13 mouse cellular contexts compared by ENCODE assay signal in genomic region chr6:99652341-99652740, GRCm38 (mm10). TPM values are rescaled to one million over a fixed set of nuclear protein-coding genes. Genes with fewer than 3 reads are reported as not detected.
DNase-seq lines count a peak whose midpoint lies in the region; ATAC-seq and TF ChIP-seq lines count a peak whose summit lies in the region.
"Had no signal": no experiment of that assay in that cellular context is flagged by ENCODE, and none has a peak within 500 bp of the region (broad histone marks: within the 10 kb centered on the region; RNA-seq: fewer than 3 reads in every experiment).

No protein-coding gene starts in this region.

- 67% methylated on average over 2 of the region's 2 CpGs for WGBS in lung, embryonic 14.5 days
- 76% methylated on average over 2 of the region's 2 CpGs for WGBS in midbrain, embryonic 14.5 days
- WGBS in intestine, embryonic 16.5 days = 79% methylated on average over 2 of the region's 2 CpGs

- peak; percentile 44 for TF ChIP-seq CTCF in lung, embryonic 14.5 days (IDR thresholded peaks at IDR 0.05; ENCODE audit: low read depth)

- H3K9me3 ChIP-seq in lung, embryonic 14.5 days (ENCODE audit: low read depth, low read length) = no peaks in the 10 kb centered on the region
- no peaks in the 10 kb centered on the region for H3K9me3 ChIP-seq in midbrain, embryonic 14.5 days (ENCODE audit: control insufficient read depth, low read length)
- no peaks in the 10 kb centered on the region for H3K9me3 ChIP-seq in intestine, embryonic 16.5 days (ENCODE audit: control insufficient read depth, low read length)

- no peak overlapping the region for H3K27ac ChIP-seq in lung, embryonic 14.5 days (ENCODE audit: low read depth)
- H3K27ac ChIP-seq in midbrain, embryonic 14.5 days (replicated peaks; ENCODE audit: low read depth, low read length) = no peak overlapping the region
- no peak overlapping the region for H3K27ac ChIP-seq in intestine, embryonic 16.5 days (ENCODE audit: low read length)
- H3K27ac ChIP-seq: liver, embryonic 14.5 days had no signal

- no peak overlapping the region for H3K9ac ChIP-seq in lung, embryonic 14.5 days
- H3K9ac ChIP-seq in midbrain, embryonic 14.5 days (replicated peaks; ENCODE audit: low read length) = no peak overlapping the region
- no peak overlapping the region for H3K9ac ChIP-seq in intestine, embryonic 16.5 days (ENCODE audit: low read depth, low read length)
- H3K9ac ChIP-seq: liver, embryonic 14.5 days had no signal

- no peaks in the 10 kb centered on the region for H3K36me3 ChIP-seq in lung, embryonic 14.5 days (ENCODE audit: insufficient read depth)
- no peaks in the 10 kb centered on the region for H3K36me3 ChIP-seq in midbrain, embryonic 14.5 days (ENCODE audit: control insufficient read depth, insufficient read depth, low read length)
- H3K36me3 ChIP-seq in intestine, embryonic 16.5 days (ENCODE audit: control insufficient read depth, insufficient read depth, low read length) = no peaks in the 10 kb centered on the region

- no peak overlapping the region for H3K4me2 ChIP-seq in lung, embryonic 14.5 days
- no peak overlapping the region for H3K4me2 ChIP-seq in midbrain, embryonic 14.5 days (ENCODE audit: low read length)
- no peak overlapping the region for H3K4me2 ChIP-seq in intestine, embryonic 16.5 days (ENCODE audit: low read depth, low read length)

- no peaks in the 10 kb centered on the region for H3K4me1 ChIP-seq in lung, embryonic 14.5 days (ENCODE audit: insufficient read depth)
- H3K4me1 ChIP-seq in midbrain, embryonic 14.5 days (ENCODE audit: control insufficient read depth, insufficient read depth, low read length) = peaks cover 7% of the 10 kb centered on the region; the same call in 1 of the 2 replicates
- H3K4me1 ChIP-seq in intestine, embryonic 16.5 days (ENCODE audit: control insufficient read depth, insufficient read depth, low read length) = no peaks in the 10 kb centered on the region

- ATAC-seq in frontal cortex, adult (ENCODE audit: low TSS enrichment) = peak; percentile 53; the same call in 1 of the 2 replicates
- ATAC-seq in lung, embryonic 14.5 days (ENCODE audit: insufficient read depth) = no peak; the same call in 1 of the 2 replicates
- peak; percentile 48; the same call in 1 of the 2 replicates for ATAC-seq in midbrain, embryonic 14.5 days (ENCODE audit: low FRiP score, low TSS enrichment)
- no peak for ATAC-seq in intestine, embryonic 16.5 days

- H3K27me3 ChIP-seq in lung, embryonic 14.5 days (ENCODE audit: insufficient read depth, low read length) = no peaks in the 10 kb centered on the region
- H3K27me3 ChIP-seq in midbrain, embryonic 14.5 days (ENCODE audit: control insufficient read depth, insufficient read depth, low read length) = no peaks in the 10 kb centered on the region
- no peaks in the 10 kb centered on the region for H3K27me3 ChIP-seq in intestine, embryonic 16.5 days (replicated peaks; ENCODE audit: control insufficient read depth, insufficient read depth, low read length)

- no peak overlapping the region for H3K4me3 ChIP-seq in lung, embryonic 14.5 days (ENCODE audit: low read depth, low read length)
- no peak overlapping the region for H3K4me3 ChIP-seq in midbrain, embryonic 14.5 days (replicated peaks; ENCODE audit: low read depth, low read length)
- no peak overlapping the region for H3K4me3 ChIP-seq in intestine, embryonic 16.5 days (ENCODE audit: low read length)
- H3K4me3 ChIP-seq: erythroblast, embryonic 14.5 days had no signal

- no peak for DNase-seq in frontal cortex, postnatal 10 days (ENCODE audit: low spot score in 2 of 2)
- peak; percentile 58 for DNase-seq in lung, embryonic 14.5 days
- no peak for DNase-seq in lung, postnatal 14 days
- DNase-seq in NIH3T3 (ENCODE audit: low read depth) (peak; percentile 19), adipocyte (ENCODE audit: low spot score) (no peak)
- peak; percentile 72 for DNase-seq in midbrain, embryonic 14.5 days
- DNase-seq: cerebellum, postnatal 14 days; gastrocnemius, postnatal 36 days; spleen, adult 18-20 months had no signal

RNA-seq across cellular contexts. Expression of gene Eif4e3, which starts 14.2 kb away (rescaled TPM):
- 27.4 and 27.8 TPM in 2 replicates for polyA plus RNA-seq in lung, embryonic 14.5 days (2014; fragmentation: Nextera tagmentation; extraction: Ambion mirVana)
- polyA plus RNA-seq in midbrain, embryonic 14.5 days (2014; fragmentation: Nextera tagmentation; extraction: Ambion mirVana) = 7.4 and 7.8 TPM in 2 replicates
- polyA plus RNA-seq in intestine, embryonic 16.5 days (2015; fragmentation: Nextera tagmentation; extraction: Ambion mirVana) = 9.0 and 10.1 TPM in 2 replicates
- polyA plus RNA-seq: erythroblast, embryonic 14.5 days had no signal

RNA-seq across cellular contexts. Expression of gene Gm20696, which starts 14.3 kb away (rescaled TPM):
- polyA plus RNA-seq in lung, embryonic 14.5 days (2014; fragmentation: Nextera tagmentation; extraction: Ambion mirVana) = 6.5 and 7.3 TPM in 2 replicates
- polyA plus RNA-seq in midbrain, embryonic 14.5 days (2014; fragmentation: Nextera tagmentation; extraction: Ambion mirVana) = 1.6 and 4.0 TPM in 2 replicates
- polyA plus RNA-seq in intestine, embryonic 16.5 days (2015; fragmentation: Nextera tagmentation; extraction: Ambion mirVana) = 1.7 and 2.4 TPM in 2 replicates
- polyA plus RNA-seq: erythroblast, embryonic 14.5 days had no signal

RNA-seq across cellular contexts. Expression of gene Gpr27, which starts 40.1 kb away (rescaled TPM):
- polyA plus RNA-seq in lung, embryonic 14.5 days (2014; fragmentation: Nextera tagmentation; extraction: Ambion mirVana) = 6.1 and 6.5 TPM in 2 replicates
- 23.6 and 24.4 TPM in 2 replicates for polyA plus RNA-seq in midbrain, embryonic 14.5 days (2014; fragmentation: Nextera tagmentation; extraction: Ambion mirVana)
- 1.2 TPM in 2 replicates for polyA plus RNA-seq in intestine, embryonic 16.5 days (2015; fragmentation: Nextera tagmentation; extraction: Ambion mirVana)
- polyA plus RNA-seq: erythroblast, embryonic 14.5 days had no signal

Comparison
In these comparisons a context has a peak if more than half of its experiments do, and no peak if none do; other contexts are left out.
1. DNase-seq: peak in lung, embryonic 14.5 days (single experiment), NIH3T3 (single experiment) and midbrain, embryonic 14.5 days (single experiment); none in frontal cortex, postnatal 10 days (0 of 2), lung, postnatal 14 days (single experiment) and adipocyte (single experiment).
2. ATAC-seq: peak in frontal cortex, adult (single experiment) and midbrain, embryonic 14.5 days (single experiment); none in lung, embryonic 14.5 days (single experiment) and intestine, embryonic 16.5 days (single experiment).